Mouse (Mus musculus): ENCODE measurements around the gene Man1c1.
A peak's percentile ranks its signal among the peaks of the same experiment; 100 is the strongest.

Gene Man1c1

GRCm38 (mm10) chr4:134703835-134704546 is at the start of gene Man1c1:
Man1c1 (minus strand) TSS chr4:134704290.
- peak; percentile 98 to 99 for DNase-seq

- DNase-seq = no peak
Observed at GRCm38 (mm10) chr4:134753516-134754261, 49.6 kb upstream of the Man1c1 start.

GRCm38 (mm10) chr4:134752911-134753426 is 48.9 kb upstream of the Man1c1 start:
- no peak for DNase-seq

- no peak for DNase-seq
Observed at GRCm38 (mm10) chr4:134751682-134752380, 47.7 kb upstream of the Man1c1 start.

GRCm38 (mm10) chr4:134750825-134751224 is 46.7 kb upstream of the Man1c1 start:
- DNase-seq = no peak

GRCm38 (mm10) chr4:134750263-134750662 is 46.2 kb upstream of the Man1c1 start:
- DNase-seq = no peak

GRCm38 (mm10) chr4:134749301-134750030 is 45.4 kb upstream of the Man1c1 start:
- peak in 1 of 2 experiments; percentile 43 for DNase-seq

GRCm38 (mm10) chr4:134745900-134746661 is 42.0 kb upstream of the Man1c1 start:
- peak; percentile 50 to 56 for DNase-seq

- no peak for DNase-seq
Observed at GRCm38 (mm10) chr4:134743881-134744633, 40.0 kb upstream of the Man1c1 start.

GRCm38 (mm10) chr4:134741949-134742348 is 37.9 kb upstream of the Man1c1 start:
- DNase-seq = no peak

- DNase-seq = no peak
Observed at GRCm38 (mm10) chr4:134740186-134740585, 36.1 kb upstream of the Man1c1 start.

GRCm38 (mm10) chr4:134739530-134739929 is 35.4 kb upstream of the Man1c1 start:
- no peak for DNase-seq

- DNase-seq = no peak
Observed at GRCm38 (mm10) chr4:134737365-134737910, 33.3 kb upstream of the Man1c1 start.

- DNase-seq = no peak
Observed at GRCm38 (mm10) chr4:134736147-134736546, 32.1 kb upstream of the Man1c1 start.

GRCm38 (mm10) chr4:134734629-134735081 is 30.6 kb upstream of the Man1c1 start:
- no peak for DNase-seq

- DNase-seq = no peak
Observed at GRCm38 (mm10) chr4:134734038-134734628, 30.0 kb upstream of the Man1c1 start.

- DNase-seq = no peak
Observed at GRCm38 (mm10) chr4:134733371-134733770, 29.3 kb upstream of the Man1c1 start.

GRCm38 (mm10) chr4:134730106-134730505 is 26.0 kb upstream of the Man1c1 start:
- DNase-seq = no peak

- no peak for DNase-seq
Observed at GRCm38 (mm10) chr4:134725735-134726345, 21.8 kb upstream of the Man1c1 start.

GRCm38 (mm10) chr4:134724974-134725373 is 20.9 kb upstream of the Man1c1 start:
- no peak for DNase-seq

Measured in cerebellum, adult 18-20 months (tissue).